Mouse (Mus musculus) spleen, embryonic (tissue): ENCODE measurements around the gene Mbnl2.

ENCODE experiments used
- CTCF ChIA-PET: fragments of 350-600 bp; sonication (Branson Sonifier 250); formaldehyde crosslinking; loops from one replicate; lab custom pipeline; 2022; lab: Charles Lee

Gene Mbnl2

DNA sequence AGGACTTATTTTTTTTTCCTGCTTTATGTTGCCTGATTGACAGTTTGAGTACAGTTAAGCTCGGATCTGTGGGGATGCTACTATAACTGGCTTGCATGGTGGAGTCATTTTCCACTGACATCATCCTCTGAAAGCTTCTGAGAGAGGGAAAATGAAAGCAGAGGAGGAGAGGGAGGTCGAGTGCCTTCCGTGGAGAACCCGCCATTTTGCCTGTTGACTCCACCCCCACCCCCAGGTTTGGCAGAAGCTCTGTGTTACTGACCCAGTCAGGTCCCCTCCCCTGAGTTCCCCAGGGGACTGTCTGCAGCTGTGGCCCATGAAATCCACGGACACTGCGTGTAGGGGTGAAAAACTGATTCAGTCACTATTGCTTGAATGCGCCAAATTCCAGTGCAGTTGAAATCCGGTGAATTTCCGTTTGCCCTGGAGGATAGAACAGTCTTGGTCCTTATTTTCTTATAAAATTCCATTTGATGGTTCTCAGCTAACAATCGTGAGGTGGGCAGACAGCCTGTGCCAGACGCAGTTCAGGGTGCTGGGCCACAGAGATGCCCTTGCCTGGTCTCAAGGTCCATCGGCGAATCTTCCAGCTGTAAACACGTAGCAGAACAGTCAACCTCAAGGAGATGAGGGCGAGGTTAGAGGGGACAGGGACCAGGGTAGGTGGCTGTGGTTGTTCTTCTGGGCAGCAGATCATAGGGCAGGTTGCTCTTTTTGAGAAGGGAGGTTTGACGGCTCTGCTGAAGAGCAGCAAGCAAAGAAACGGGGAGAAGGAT is 20.9 kb downstream of the Mbnl2 start:
- CTCF ChIA-PET = interaction anchor here (1.0 kb wide), 1 partner anchor 18 kb away, joined by 3 read pairs; no protein-coding TSS in a partner anchor

DNA sequence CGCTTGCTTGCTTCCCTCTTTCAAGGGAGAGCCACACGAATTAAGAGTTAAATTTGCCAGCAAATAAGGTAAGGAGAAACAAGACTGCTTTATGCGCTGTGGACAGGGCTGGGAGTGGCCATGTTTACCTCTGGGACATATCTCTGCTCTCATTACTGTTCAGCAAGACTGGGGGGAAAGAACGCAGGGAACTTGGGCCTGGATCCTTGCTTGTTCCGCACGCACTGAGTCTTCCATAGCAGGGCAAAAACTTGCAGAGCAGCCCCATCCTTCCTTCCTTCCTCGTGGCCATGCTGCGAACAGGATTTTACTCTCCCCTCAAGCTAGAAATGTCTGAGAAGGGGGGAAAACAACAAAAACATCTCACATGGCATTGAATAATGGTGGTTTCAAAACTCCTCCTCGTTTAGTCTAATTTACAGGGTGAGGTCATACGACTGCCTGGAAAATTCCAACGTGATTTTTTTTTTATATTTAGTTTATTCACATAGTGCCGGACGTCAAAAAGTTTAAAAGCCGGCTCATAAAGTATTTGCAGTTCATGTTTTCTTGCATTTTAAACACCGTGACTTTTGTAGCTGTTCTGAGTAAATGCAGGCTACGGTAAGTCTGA is 21.8 kb downstream of the Mbnl2 start:
- CTCF ChIA-PET = no interaction called here

DNA sequence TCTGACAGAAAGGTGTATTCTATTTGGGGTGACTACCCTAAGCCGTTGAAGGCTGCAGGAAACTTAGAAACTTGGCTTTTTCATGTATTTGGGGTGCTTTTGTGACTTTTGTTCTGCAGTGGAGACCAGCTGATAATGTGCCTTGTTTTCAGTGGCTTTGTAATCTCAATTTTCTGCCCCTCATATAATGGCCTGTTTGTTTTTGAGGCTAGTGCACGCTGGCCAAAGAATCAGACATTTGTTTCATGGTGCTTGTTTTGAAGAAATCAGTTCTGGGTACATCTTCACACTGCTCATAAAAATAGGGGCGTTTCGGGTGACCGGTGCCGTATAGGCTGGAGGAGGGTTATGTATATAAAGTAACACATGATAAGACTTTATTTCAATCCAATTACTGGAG is 22.4 kb downstream of the Mbnl2 start:
- CTCF ChIA-PET = interaction anchor here (0.5 kb wide), 1 partner anchor 123 kb away, joined by 3 read pairs; no protein-coding TSS in a partner anchor

DNA sequence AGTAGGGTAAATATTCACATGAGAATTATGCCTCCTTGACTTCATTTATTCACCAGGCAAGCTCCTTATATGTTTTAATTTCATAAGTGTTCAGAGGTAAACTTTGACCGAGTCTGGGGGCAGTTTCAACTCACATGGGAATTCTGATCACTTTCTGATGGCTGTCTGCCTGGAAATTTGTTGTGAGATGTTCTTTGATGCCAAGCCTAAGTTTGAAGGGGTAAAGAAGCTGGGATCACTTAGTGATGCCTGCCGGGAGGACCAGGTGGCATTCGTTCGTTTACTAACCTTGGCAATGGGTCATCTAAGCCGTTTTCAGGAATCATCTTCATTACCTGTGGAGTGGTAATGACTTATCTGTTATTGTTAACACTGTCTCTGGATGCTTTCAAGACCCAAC is 23.0 kb downstream of the Mbnl2 start:
- CTCF ChIA-PET = interaction anchor here (0.5 kb wide), 1 partner anchor 123 kb away, joined by 3 read pairs; no protein-coding TSS in a partner anchor

DNA sequence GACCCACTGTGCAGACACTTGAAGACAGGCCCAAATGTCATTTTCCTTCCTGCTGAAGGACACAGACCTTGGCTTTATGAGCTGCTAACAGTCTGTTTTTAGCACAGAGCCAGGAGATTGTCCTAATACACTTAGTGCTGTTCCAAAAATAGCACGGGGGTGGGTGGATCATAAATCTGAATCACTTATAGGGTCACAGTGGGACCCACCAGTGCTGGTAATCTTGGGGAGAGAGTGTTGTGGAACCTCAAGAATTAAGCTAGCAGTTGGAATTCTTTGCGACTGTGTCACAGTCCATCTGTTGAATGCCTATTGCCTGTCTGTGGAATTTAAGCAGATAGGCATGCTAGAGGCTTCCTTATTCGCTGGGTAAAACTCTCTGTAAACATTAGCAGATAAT is 24.2 kb downstream of the Mbnl2 start:
- CTCF ChIA-PET = no interaction called here

DNA sequence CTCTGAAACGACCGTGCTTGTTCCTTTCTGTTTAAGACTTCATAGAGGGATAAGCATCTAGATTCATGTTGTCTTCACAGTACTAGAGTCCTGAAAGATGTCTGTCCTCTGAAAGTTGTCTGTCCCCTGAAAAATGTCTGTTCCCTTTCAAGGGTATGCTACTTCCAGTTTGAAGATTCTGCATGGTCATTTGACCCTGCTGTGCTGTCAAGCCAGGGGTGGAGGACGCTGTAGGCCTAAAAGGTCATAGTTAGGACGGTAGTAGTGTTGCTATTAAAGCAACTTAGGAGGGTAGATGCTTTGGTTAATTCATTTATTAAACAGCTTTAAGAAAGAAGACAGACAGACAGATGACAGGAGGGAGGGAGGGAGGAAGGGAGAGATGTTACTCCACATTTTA is 24.7 kb downstream of the Mbnl2 start:
- CTCF ChIA-PET = no interaction called here

DNA sequence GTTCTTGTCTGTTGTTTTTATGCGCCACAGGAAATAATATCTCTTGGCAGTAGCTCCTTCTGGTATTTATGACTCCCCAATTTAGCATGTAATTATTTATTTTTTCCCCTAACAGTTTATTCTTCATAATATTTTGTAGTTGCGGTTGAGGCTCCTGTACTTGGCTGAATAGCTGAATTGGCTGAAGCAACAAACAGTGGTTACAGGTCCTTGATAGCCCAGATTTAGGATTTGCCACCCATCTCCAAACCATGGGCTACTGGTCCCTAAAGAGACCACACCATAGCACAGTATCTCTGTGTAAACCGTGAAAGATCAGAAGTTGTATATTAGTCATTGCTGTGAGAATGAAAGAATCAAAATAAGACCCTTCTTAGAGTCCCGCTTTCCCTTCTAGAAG is 25.3 kb downstream of the Mbnl2 start:
- CTCF ChIA-PET = no interaction called here

DNA sequence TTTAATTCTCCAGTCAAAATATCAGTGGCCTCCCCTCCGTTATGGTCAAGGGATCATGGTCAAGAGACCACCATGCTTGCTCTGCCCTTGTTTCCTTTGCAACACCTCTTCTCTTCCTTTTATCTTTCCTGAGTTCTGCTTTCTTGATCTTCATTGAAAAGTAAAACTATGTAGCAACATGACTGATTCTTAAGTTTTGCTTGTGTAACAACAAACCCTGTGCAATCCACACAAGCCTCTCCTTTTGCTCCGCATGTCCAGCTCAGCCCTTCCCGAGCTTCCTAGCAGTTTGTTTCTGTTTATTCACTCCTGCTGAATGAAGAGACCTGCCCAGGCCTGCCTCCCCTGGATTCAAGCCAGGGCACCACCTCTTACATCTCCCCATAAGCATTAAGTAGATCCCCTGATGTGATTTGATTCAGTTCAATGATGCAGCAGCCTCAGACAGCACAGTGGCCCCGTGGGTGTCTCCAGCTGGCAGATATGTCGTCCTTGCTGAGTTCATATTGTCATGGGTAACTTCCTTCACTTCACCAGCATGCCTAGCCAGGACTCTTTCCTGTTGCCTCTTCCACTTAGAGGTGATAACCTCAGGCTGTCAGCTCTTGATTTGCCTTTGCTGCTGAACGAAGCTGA is 27.6 kb downstream of the Mbnl2 start:
- CTCF ChIA-PET = interaction anchor here (0.6 to 0.9 kb wide), 3 partner anchors 11 to 35 kb away, joined by 3 to 9 read pairs (median 4); no protein-coding TSS in a partner anchor

DNA sequence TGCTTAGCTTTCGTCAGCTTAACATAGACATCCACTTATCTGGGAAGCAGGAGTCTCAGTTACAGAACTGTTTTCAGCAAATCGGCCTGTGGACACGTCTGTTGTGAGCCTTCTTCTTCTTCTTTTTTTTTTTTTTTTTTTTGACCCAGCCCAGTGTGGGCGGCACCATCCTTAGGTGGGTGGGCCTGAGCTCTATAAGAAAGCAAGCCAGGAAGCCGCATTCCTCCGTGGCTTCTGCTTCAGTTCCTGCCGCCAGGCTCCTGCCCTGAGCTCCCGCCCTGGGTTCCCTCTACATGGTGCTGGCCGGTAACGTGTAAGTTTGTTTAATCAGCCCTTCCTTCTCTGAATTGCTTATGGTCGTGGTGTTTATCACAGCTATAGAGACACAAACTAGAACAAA is 30.8 kb downstream of the Mbnl2 start:
- CTCF ChIA-PET = no interaction called here

DNA sequence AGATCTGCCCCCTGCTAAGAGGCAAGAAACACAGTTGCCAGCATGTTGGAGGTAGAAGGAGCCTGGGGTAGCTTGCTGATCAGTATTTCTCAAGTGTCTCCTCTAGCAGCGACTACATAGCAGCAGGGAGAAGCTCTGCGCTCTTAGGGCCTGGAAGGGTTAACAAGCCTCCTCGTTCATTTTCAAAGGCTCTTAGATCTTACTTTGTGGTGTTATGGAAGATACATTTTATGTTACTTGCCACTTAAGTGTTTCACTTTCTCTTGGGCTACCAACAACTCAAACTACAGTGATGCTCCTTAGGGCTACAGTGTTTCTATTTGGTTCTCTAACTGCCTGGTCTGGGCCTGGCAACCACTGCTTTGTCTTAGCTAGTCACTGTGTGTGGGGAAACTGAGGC is 31.9 kb downstream of the Mbnl2 start:
- CTCF ChIA-PET = interaction anchor here (0.7 kb wide), 1 partner anchor 8 kb away, joined by 3 read pairs; no protein-coding TSS in a partner anchor

DNA sequence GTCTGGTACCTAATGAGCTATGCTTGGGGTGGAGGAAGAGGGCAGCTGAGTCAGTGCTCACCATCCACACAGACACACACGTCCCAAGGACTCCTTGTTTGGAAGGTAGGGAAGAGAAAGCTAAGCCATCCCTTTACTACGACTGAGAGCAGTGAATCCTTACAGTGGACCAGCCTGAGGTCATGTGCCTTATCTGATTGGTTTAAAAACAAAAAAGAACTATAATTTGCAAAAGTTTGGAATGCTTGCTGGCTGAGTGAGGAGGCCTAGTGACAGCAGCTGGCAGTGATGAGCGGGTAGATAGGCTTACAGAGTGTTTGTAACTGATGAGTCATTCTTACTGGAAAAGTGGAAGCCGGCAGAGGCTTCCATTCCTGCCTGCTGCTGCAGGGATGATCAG is 32.5 kb downstream of the Mbnl2 start:
- CTCF ChIA-PET = no interaction called here

DNA sequence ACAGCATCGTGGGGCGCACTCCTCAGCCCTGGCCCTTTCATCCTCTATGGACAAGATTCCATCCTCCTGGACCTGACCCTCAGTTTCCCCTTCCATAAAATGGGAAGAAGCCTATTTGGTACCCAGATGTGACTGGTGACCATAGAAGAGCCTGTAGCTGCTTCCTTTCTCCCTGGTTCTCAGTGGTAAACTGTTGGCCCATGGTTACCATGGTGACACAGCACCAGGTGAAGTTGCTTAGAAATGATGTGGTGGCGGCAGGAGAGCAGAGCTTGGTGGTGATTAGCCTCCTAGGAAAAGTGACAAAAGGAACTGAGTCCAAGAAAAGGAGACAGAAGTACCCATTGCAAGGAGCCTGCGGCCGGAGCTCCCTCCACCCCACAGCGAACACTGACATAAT is 34.2 kb downstream of the Mbnl2 start:
- CTCF ChIA-PET = no interaction called here

DNA sequence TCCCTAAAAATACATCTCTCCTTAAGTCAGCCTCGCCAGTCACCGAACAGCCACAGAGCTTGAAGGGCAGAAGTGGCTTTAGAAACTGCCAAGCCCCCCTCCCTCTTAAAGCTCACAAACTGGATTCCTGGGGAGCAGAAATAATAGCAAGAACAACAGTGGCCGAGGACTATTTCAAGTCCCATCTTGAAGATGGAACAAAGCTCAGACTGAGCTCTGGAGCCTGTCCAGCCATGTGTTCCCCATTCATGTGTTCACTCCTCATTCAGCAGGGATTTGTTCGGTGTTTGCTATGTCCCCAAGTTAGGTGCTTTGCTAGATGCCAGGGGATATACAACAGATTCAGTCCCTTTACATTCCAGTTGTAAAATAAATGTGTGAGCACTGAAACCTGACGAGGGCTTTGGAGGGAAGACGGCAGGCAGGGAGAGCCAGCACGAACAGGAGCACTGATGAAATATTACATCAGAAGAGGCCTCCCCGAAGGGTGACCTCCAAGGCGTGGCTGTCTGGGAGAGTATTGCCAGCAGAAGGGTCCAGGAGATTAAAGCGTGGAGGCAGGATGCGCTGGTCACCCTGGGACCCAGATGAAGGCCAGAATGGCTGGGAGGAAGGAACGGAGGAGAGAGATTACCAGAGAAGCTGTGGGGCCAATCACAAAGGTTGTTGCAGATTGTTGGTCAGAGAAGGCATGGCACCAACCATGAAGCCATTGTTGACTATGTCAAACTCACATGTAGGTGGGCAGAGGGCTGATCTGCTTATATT is 36.0 kb downstream of the Mbnl2 start:
- CTCF ChIA-PET = interaction anchor here (0.7 kb wide), 1 partner anchor 78 kb away, joined by 6 read pairs; no protein-coding TSS in a partner anchor

DNA sequence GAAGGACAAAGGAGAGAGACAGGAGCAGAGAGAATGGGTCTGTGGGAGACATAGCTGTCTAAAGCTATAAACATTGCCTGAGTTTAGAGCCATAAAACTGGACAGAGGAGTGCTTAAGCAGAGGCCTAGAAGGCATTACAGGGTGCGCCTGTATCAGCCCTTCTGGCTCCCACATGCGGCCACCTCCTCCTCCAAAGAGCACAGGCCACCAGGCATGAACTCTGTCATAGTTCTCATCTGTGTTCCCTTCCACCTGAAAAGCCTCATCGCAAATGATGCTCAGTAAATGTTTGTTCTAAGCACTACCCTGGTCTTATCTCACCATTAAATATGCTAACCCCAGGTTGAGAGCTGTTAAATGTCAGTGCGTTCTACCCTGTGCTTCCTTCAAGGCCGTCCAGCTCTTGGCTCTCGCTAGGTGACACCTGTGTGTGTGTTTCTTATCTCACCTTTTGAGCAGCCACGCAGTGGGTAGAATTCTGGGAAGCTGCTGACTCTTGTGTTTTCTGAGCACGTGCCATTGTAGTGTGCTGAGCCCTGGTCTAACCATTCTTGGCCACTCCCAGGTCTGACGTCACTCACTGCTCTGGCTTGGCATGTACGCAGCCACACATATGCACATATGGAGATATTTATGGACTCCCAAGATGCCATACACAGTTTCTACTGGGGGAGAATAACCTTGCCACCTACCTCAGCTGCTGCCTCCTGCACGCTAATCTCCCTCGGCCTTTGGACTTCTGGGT is 37.4 kb downstream of the Mbnl2 start:
- CTCF ChIA-PET = interaction anchor here (0.7 kb wide), 1 partner anchor 28 kb away, joined by 3 read pairs; no protein-coding TSS in a partner anchor

DNA sequence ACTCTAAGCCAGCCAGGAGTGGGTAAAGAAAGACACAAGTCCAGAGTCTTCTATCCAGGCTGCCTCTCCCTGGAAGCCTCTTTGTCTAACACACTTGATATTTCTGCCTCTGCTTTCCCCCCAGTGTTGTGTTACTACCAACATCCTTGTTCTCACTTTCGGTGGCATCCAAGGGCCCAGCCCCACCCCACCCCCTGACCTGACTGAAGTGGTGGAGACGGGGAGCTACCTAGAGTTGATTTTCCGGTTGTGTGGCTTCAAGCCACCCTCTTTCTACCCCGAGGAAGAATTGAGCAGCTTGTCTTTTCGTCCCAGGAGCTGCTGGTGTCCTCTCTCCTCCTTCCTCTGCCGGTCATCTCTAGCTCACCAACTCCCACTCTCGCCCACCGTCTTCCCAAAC is 38.0 kb downstream of the Mbnl2 start:
- CTCF ChIA-PET = interaction anchor here (0.7 kb wide), 2 partner anchors 28 to 29 kb away, joined by 3 read pairs; no protein-coding TSS in a partner anchor

DNA sequence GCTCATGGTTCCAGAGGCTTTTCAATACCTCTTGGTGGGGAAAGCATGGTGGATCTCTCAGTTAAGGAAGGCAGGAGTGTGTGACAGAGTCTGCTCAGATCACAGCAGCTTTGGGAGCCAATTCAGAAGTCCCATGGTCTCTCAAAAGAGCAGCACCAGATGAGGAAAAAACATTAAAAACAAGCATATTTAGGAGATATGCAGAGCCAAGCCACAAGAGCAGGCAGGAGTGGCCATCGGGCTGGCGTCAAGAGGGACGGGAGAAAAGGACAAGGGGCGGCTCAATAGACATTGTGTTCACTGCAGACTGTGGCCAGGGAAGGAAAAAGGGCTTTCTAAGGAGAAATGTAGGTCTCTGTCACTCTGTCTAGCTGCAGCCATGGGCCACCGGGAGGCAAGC is 40.3 kb downstream of the Mbnl2 start:
- CTCF ChIA-PET = interaction anchor here (1.2 kb wide), 1 partner anchor 8 kb away, joined by 3 read pairs; no protein-coding TSS in a partner anchor

DNA sequence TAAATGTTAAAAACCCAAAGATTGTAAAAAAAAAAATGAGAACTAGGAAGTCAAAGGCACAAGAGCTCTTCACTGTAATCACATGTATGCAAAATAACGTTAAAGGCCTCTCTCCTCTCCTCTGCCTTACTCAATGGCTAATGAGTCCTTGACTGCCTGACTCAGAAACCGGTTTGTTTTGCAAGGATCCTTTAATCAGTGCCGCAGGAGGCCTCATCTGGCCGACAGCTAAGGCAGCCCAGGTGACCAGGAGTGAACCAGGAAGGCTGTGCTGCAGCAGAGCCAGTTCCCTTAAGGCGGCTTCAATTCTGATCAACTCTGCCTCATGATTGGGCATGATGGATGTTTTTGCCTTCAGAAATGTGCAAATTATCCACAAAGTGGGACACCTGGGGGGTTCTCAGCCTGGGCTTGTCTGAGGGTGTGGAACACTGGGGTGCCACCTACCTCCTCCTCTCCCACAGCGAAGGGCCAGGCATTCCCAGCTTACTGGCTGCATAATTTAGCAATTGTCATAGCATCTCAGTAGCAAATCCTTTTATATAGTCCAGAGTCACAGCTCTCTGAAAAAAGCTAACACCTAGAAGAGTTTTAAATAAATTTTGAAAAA is 43.0 kb downstream of the Mbnl2 start:
- CTCF ChIA-PET = interaction anchor here (0.6 kb wide), 1 partner anchor 1633 kb away, joined by 3 read pairs; no protein-coding TSS in a partner anchor

DNA sequence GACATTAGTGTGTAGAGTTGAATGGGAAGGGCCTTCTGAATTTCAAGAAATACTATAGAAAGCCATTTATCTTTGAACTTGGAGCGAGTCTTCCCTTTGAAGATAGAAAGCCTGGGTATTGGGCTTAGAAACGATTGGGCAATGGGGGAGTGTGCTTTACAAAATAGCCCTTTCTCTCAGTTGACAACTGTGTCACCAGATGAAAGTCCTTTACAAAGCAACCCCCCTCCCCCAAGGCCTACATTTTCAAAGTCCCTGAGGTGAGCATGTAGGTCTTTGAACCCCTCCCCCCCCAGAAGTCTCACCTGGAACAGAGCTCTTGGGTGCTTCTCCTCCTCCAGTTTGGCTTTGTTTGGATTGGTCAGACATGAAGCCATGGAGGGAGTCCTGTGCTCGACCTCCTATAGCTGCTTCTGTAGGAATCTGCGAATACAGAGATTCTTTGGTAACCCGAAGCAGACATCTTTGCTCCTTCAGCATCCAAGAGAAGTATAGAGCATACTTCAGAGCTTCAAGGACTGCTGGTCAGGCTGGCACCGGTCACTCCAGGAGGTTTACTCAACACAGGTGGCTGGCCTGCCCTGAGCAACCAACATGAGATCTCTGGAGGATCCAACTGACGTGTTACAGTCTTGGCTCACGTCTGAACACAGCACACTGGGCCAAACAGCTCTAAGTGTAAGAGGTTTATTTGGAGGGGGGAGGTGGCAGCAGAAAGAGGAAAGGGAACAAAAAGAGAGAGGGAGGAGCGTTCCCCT is 43.7 kb downstream of the Mbnl2 start:
- CTCF ChIA-PET = no interaction called here

DNA sequence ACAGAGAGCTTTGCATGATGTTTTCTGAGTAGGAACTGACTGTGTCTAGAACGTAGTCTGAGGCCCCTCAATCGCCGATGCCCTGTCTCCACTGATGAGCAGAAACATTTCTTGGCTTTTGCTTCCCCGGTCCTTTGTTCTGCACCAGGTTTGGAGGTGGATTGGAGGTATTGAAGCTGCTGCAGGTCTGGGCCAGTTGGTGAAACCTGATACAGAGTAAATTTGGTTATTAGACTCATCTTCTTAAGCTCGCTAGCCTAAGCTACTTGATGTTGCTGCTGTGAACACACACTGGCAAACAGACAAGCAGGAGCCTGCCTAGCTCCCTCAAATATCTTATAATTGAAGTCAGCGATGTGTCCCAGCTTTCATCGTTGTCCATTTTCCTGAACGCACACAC is 46.6 kb downstream of the Mbnl2 start:
- CTCF ChIA-PET = interaction anchor here (0.6 kb wide), 1 partner anchor 62 kb away, joined by 3 read pairs; no protein-coding TSS in a partner anchor
